Mouse (Mus musculus): Measurements from ENCODE around the gene Lifr.

- TF ChIP-seq GATA1 (IDR thresholded peaks at IDR 0.05; ENCODE audit: borderline replicate concordance, low read length): no peak
- no peak for TF ChIP-seq FLI1 (IDR thresholded peaks at IDR 0.05; ENCODE audit: low read length)
Measured at GRCm38 (mm10) chr15:7149796-7150195, 59.4 kb downstream of the Lifr start.

All from megakaryocyte, embryonic 14.5 days (primary cell).